Mouse (Mus musculus): ENCODE results near the gene Fgfr2.
A peak's percentile ranks its signal among the peaks of the same experiment; 100 is the strongest.

Gene Fgfr2

GRCm38 (mm10) chr7:132657371-132658057, 465.6 kb downstream of the Fgfr2 start:
- DNase-seq (ENCODE audit: low read depth) = no peak

DNA sequence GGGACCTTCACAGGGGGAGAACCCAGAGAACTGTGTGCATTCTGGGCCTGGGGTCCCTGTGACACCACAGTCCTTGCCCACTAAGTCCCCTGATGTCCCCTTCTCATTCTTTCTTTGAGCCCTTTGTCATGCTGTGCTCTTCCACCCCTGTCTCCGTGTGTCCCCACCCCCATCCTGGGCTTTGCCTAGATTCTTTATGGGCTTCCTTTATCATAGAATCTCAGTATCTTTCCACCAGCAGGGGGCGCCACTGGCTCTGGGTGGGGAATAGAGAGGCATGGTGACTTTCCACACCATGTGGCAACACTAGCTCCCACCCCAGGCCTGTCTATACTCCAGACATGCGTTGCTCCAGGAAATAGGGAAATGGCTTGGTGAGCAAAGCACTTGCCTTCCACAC, 466.6 kb downstream of the Fgfr2 start:
- DNase-seq (ENCODE audit: low read depth) = peak; percentile 90

- peak; percentile 95 for DNase-seq (ENCODE audit: low read depth)
Measured at GRCm38 (mm10) chr7:132656075-132656474, 467.1 kb downstream of the Fgfr2 start.

GRCm38 (mm10) chr7:132654412-132654811, 468.7 kb downstream of the Fgfr2 start:
- no peak for DNase-seq (ENCODE audit: low read depth)

- DNase-seq (ENCODE audit: low read depth) = no peak
Measured at GRCm38 (mm10) chr7:132646514-132646913, 476.6 kb downstream of the Fgfr2 start.

GRCm38 (mm10) chr7:132644605-132645279, 478.4 kb downstream of the Fgfr2 start:
- no peak for DNase-seq (ENCODE audit: low read depth)

GRCm38 (mm10) chr7:132641606-132642005, 481.5 kb downstream of the Fgfr2 start:
- no peak for DNase-seq (ENCODE audit: low read depth)

DNA sequence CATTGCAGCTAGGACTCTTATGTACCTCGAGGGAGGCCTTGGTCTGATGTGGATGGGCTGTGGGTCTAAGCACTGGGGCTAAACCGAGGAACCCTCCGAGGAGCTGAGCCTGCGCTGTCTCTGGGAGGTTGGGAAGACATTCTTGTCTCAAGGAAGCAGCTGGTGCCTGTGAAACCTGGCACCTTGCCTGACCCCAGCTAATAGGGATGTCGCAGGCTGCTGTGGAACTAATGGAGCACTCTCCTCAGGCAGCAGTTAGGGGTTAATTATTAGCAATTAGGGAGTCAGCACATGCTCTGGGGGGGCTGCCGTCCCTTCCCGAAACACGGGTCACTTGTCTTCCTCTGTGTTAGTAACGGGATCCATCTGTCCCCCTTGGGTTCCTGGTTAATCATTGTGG, 482.2 kb downstream of the Fgfr2 start:
- no peak for DNase-seq (ENCODE audit: low read depth)

DNA sequence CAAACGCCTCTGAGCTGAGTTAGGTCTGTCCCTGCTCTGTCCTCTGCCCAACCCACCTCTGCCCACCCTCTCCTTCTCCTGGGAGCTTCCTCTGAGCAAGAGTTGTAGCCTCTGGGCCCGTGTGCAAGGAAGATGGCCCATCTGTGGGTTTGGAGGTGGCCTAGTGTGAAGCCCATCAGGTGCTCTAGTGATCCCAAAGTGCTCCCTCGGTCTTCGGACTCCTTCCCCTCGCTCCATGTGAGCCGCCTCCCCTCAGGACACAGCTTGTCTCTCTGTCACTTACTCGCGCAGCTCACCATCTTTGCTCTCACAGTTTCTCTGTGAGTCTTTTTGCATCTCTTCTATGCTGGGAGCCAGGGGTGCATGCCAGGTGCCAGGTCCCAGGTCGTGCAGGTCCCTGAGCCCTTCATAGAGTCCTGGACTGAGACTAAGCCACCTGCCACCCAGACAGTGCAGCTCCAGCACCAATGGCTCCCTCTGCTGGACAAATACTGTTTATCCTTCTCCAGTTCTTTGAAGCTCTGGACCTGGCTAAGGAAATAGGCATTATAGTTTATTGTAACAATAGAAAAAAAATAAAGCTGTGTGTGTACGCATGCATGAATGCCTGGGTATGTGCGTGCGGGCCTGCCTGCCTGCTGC, 484.6 kb downstream of the Fgfr2 start:
- DNase-seq (ENCODE audit: low read depth) = peak; percentile 64

DNA sequence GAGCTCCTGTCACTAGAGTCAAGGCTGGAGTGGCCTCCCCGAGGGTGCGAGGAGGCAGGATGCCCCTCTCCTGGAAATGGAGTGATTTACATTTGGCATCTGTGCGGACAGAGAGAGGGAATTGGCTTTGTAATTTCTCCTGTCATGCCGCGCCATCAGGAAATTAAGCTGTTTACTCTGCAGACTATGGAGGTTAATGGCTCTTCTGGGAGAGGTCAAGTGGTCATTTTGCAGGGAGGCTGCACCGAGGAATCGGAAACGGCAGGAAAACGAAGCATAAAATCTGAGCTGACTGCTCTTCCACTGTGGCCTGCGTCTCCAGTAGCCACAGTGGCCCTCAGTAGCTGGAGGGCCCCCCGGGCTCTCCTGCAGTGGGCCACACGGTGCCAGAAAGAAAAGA, 485.9 kb downstream of the Fgfr2 start:
- no peak for DNase-seq (ENCODE audit: low read depth)

DNA sequence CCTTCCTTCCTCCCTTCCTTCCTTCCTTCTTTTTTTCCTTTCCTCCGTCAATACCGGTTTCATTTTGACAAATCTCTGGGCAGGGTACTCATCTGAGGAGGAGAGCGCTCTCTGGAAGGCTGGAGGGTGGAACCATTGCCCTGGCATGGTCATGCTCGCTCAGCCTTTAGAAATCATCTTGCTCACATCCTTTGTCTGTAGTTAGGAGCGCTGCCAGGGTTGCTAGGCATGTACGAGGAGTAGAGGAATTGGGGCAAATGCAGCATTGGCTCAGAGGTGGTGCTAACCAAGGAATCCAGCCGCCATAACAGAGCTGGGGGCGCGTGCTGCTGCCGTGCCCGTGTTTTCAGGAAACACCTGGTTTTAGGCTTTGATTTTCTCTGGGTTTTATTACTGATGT, 491.8 kb downstream of the Fgfr2 start:
- no peak for DNase-seq (ENCODE audit: low read depth)

DNA sequence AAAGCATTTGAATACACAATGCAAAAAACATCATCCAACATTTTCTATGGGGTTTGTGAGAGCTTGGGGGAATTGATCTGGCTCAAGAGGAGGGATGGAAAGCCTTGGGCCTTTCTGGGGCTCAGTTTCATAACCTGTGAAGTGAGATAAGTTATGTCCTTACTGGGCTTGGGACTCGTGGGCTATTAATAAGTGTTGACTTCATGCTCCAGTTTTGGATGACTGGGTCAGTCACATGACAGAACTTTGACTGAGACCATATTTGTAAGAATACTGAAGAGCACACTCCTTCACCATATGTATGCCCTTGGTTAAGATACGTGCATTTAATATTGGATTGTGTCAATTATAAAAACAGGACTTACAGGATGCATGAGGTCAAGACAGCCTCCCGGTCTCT, 495.7 kb downstream of the Fgfr2 start:
- no peak for DNase-seq (ENCODE audit: low read depth)

- no peak for DNase-seq (ENCODE audit: low read depth)
Measured at GRCm38 (mm10) chr7:132626174-132626573, 497.0 kb downstream of the Fgfr2 start.

- DNase-seq (ENCODE audit: low read depth) = no peak
Measured at GRCm38 (mm10) chr7:132624161-132624560, 499.0 kb downstream of the Fgfr2 start.

DNA sequence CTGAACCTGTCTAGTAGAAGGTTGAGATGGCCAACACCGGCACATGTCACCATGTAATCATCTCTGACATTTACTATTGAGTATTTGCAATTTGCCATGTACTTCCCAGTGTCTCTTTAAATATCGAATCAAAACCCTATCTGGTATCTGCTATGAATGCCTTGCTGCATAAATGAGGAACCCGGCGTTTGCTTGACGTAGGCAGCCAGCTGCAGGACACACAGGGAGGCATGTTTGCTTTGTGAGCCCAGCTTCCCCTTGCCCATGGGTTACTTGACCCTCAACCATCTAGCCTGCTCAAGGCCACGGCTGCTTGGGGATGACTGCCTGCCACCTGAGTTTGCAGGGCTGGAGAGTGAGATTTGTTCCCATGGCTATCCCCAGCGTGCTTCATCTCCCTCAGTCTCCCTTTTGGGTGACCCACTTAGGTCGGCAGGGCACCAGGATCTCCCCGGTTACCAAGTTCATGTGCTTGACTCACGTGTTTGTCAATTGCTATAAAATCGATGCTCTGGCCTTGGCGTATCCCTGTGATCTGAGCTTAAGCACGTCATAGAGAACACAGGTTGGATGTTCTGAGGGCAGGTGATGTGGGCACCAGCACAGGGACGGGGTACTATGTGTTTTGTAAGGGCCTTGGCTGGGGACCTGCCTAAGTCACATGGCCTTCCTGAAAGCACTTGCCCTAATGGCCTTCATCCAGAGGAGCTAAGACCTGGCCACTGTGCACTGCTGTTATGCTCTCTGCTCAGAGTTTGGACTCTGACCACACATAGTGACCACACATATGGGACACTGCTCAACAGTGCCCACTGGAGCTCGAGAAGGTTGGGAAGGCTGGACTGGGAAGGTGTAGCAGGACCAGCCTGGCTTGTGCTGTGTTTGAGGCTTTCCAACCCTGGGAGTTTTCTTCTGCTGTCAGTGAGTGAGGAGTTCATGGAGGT, 502.9 kb downstream of the Fgfr2 start:
- no peak for DNase-seq (ENCODE audit: low read depth)

GRCm38 (mm10) chr7:132619549-132619948, 503.6 kb downstream of the Fgfr2 start:
- no peak for DNase-seq (ENCODE audit: low read depth)

GRCm38 (mm10) chr7:132617021-132617564, 506.1 kb downstream of the Fgfr2 start:
- DNase-seq (ENCODE audit: low read depth) = no peak

GRCm38 (mm10) chr7:132616391-132616790, 506.8 kb downstream of the Fgfr2 start:
- no peak for DNase-seq (ENCODE audit: low read depth)

DNA sequence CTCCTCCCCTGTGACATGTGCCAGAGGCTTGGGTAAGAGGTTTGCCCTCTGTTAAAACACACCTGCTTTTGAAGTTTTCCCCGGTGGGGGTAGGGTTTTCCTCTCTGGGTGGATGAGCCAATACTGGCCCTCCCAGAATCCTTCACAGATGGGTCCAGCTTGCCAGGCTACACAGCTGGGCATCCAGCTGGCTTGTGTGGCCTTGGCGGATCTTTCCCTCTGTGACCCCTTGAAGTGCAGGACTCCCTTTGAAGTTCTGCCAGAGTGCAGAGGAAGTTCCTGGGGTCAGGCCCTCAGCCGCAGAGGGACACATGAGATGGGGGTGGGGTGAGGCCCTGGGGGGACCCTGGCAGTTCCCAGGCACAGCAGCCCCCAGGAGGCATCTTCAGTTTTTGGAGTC, 507.8 kb downstream of the Fgfr2 start:
- no peak for DNase-seq (ENCODE audit: low read depth)

DNA sequence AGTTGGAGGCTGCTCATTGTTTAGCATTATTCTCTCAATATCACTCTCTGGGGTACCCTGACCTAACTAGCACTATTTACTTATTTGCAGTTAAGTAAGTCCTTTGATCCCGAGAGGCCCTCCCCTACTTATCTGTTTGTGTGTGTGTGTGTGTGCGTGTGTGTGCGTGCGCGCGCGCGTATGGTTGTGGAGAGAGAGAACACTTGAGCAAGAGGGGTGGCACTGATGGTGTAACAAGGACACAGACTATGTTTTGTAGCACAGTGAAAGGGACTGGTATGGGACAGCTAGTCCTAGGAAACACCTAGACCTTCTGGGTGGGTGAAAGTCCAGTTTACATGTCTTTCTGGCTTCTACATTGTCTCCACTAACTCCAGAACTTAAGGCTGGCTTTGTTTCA, 511.6 kb downstream of the Fgfr2 start:
- no peak for DNase-seq (ENCODE audit: low read depth)

GRCm38 (mm10) chr7:132610468-132611318, 512.5 kb downstream of the Fgfr2 start, which contains the start of gene Lhpp:
Gene Lhpp, plus strand, starts transcription at chr7:132610638.
- DNase-seq (ENCODE audit: low read depth) = peak; percentile 91
